Mouse (Mus musculus): Measurements from ENCODE around the gene Card10. TPM values are rescaled to one million over a fixed set of nuclear protein-coding genes. Genes with fewer than 3 reads are reported as not detected.

The Card10 gene
- polyA plus RNA-seq, 1 experiment = not detected

- no peak for TF ChIP-seq CTCF (IDR thresholded peaks at IDR 0.05; ENCODE audit: insufficient read depth, low read depth, low read length)
- TF ChIP-seq POLR2A (IDR thresholded peaks at IDR 0.05; ENCODE audit: insufficient read depth, low read depth, low read length) = no peak
- H3K4me3 ChIP-seq (ENCODE audit: insufficient read depth, low read depth, low read length) = no peak overlapping the region
- H3K27ac ChIP-seq (ENCODE audit: insufficient read depth, low read depth, low read length) = no peak overlapping the region
- 59% methylated on average over 25 of the region's 25 CpGs for WGBS
- peaks cover 18% of the 10 kb centered on the region for H3K4me1 ChIP-seq (ENCODE audit: control insufficient read depth, insufficient read depth, low read length)
Measured at GRCm38 (mm10) chr15:78796196-78797059, 6.4 kb downstream of the Card10 start.

- peaks cover 8% of the 10 kb centered on the region for H3K4me1 ChIP-seq (ENCODE audit: control insufficient read depth, insufficient read depth, low read length)
- no peak overlapping the region for H3K27ac ChIP-seq (ENCODE audit: insufficient read depth, low read depth, low read length)
- TF ChIP-seq POLR2A (IDR thresholded peaks at IDR 0.05; ENCODE audit: insufficient read depth, low read depth, low read length) (no peak), CTCF (IDR thresholded peaks at IDR 0.05; ENCODE audit: insufficient read depth, low read depth, low read length) (no peak)
- 67% methylated on average over 12 of the region's 12 CpGs for WGBS
- H3K4me3 ChIP-seq (ENCODE audit: insufficient read depth, low read depth, low read length) = no peak overlapping the region
Measured at GRCm38 (mm10) chr15:78790990-78791389, 11.9 kb downstream of the Card10 start.

GRCm38 (mm10) chr15:78790451-78790850 is 12.4 kb downstream of the Card10 start:
- no peak for TF ChIP-seq POLR2A (IDR thresholded peaks at IDR 0.05; ENCODE audit: insufficient read depth, low read depth, low read length)
- no peak for TF ChIP-seq CTCF (IDR thresholded peaks at IDR 0.05; ENCODE audit: insufficient read depth, low read depth, low read length)
- Histone ChIP-seq H3K4me1 (ENCODE audit: control insufficient read depth, insufficient read depth, low read length) (peaks cover 11% of the 10 kb centered on the region), H3K4me3 (ENCODE audit: insufficient read depth, low read depth, low read length) (no peak overlapping the region), H3K27ac (ENCODE audit: insufficient read depth, low read depth, low read length) (no peak overlapping the region)
- WGBS = 70% methylated on average over 4 of the region's 4 CpGs

- WGBS = 90% methylated on average over 13 of the region's 13 CpGs
- peaks cover 11% of the 10 kb centered on the region for H3K4me1 ChIP-seq (ENCODE audit: control insufficient read depth, insufficient read depth, low read length)
- TF ChIP-seq CTCF (IDR thresholded peaks at IDR 0.05; ENCODE audit: insufficient read depth, low read depth, low read length) = no peak
- no peak for TF ChIP-seq POLR2A (IDR thresholded peaks at IDR 0.05; ENCODE audit: insufficient read depth, low read depth, low read length)
- no peak overlapping the region for H3K27ac ChIP-seq (ENCODE audit: insufficient read depth, low read depth, low read length)
- no peak overlapping the region for H3K4me3 ChIP-seq (ENCODE audit: insufficient read depth, low read depth, low read length)
Measured at GRCm38 (mm10) chr15:78789721-78790323, 13.0 kb downstream of the Card10 start.

GRCm38 (mm10) chr15:78788042-78788441 is 14.8 kb downstream of the Card10 start:
- 95% methylated on average over 3 of the region's 3 CpGs for WGBS
- H3K4me3 ChIP-seq (ENCODE audit: insufficient read depth, low read depth, low read length) = no peak overlapping the region
- H3K4me1 ChIP-seq (ENCODE audit: control insufficient read depth, insufficient read depth, low read length) = peaks cover 11% of the 10 kb centered on the region
- TF ChIP-seq POLR2A (IDR thresholded peaks at IDR 0.05; ENCODE audit: insufficient read depth, low read depth, low read length) = no peak
- TF ChIP-seq CTCF (IDR thresholded peaks at IDR 0.05; ENCODE audit: insufficient read depth, low read depth, low read length) = no peak
- H3K27ac ChIP-seq (ENCODE audit: insufficient read depth, low read depth, low read length) = no peak overlapping the region

- no peak overlapping the region for H3K4me3 ChIP-seq (ENCODE audit: insufficient read depth, low read depth, low read length)
- no peak overlapping the region for H3K27ac ChIP-seq (ENCODE audit: insufficient read depth, low read depth, low read length)
- peaks cover 11% of the 10 kb centered on the region for H3K4me1 ChIP-seq (ENCODE audit: control insufficient read depth, insufficient read depth, low read length)
- no peak for TF ChIP-seq POLR2A (IDR thresholded peaks at IDR 0.05; ENCODE audit: insufficient read depth, low read depth, low read length)
- TF ChIP-seq CTCF (IDR thresholded peaks at IDR 0.05; ENCODE audit: insufficient read depth, low read depth, low read length) = no peak
- WGBS = 91% methylated on average over 9 of the region's 9 CpGs
Measured at GRCm38 (mm10) chr15:78787287-78787856, 15.5 kb downstream of the Card10 start.

GRCm38 (mm10) chr15:78786411-78786818 is 16.4 kb downstream of the Card10 start:
- no peak overlapping the region for H3K4me3 ChIP-seq (ENCODE audit: insufficient read depth, low read depth, low read length)
- no peak overlapping the region for H3K27ac ChIP-seq (ENCODE audit: insufficient read depth, low read depth, low read length)
- TF ChIP-seq CTCF (IDR thresholded peaks at IDR 0.05; ENCODE audit: insufficient read depth, low read depth, low read length) (no peak), POLR2A (IDR thresholded peaks at IDR 0.05; ENCODE audit: insufficient read depth, low read depth, low read length) (no peak)
- 82% methylated on average over 9 of the region's 9 CpGs for WGBS
- H3K4me1 ChIP-seq (ENCODE audit: control insufficient read depth, insufficient read depth, low read length) = peaks cover 20% of the 10 kb centered on the region

- Histone ChIP-seq H3K4me3 (ENCODE audit: insufficient read depth, low read depth, low read length) (no peak overlapping the region), H3K27ac (ENCODE audit: insufficient read depth, low read depth, low read length) (no peak overlapping the region), H3K4me1 (ENCODE audit: control insufficient read depth, insufficient read depth, low read length) (peaks cover 21% of the 10 kb centered on the region)
- TF ChIP-seq CTCF (IDR thresholded peaks at IDR 0.05; ENCODE audit: insufficient read depth, low read depth, low read length) (no peak), POLR2A (IDR thresholded peaks at IDR 0.05; ENCODE audit: insufficient read depth, low read depth, low read length) (no peak)
- 57% methylated on average over 7 of the region's 7 CpGs for WGBS
Measured at GRCm38 (mm10) chr15:78785961-78786360, 16.9 kb downstream of the Card10 start.

GRCm38 (mm10) chr15:78785258-78785657 is 17.6 kb downstream of the Card10 start:
- H3K4me1 ChIP-seq (ENCODE audit: control insufficient read depth, insufficient read depth, low read length) = peaks cover 14% of the 10 kb centered on the region
- TF ChIP-seq CTCF (IDR thresholded peaks at IDR 0.05; ENCODE audit: insufficient read depth, low read depth, low read length) (no peak), POLR2A (IDR thresholded peaks at IDR 0.05; ENCODE audit: insufficient read depth, low read depth, low read length) (no peak)
- H3K4me3 ChIP-seq (ENCODE audit: insufficient read depth, low read depth, low read length) = no peak overlapping the region
- 92% methylated on average over 7 of the region's 7 CpGs for WGBS
- H3K27ac ChIP-seq (ENCODE audit: insufficient read depth, low read depth, low read length) = no peak overlapping the region
